Mouse (Mus musculus): ENCODE measurements around the gene Setd7. TPM values are rescaled to one million over a fixed set of nuclear protein-coding genes. Genes with fewer than 3 reads are reported as not detected.
A peak's percentile ranks its signal among the peaks of the same experiment; 100 is the strongest.

Setd7 gene
- total RNA-seq, 1 experiment from 2014 or later = 52.6 TPM

DNA sequence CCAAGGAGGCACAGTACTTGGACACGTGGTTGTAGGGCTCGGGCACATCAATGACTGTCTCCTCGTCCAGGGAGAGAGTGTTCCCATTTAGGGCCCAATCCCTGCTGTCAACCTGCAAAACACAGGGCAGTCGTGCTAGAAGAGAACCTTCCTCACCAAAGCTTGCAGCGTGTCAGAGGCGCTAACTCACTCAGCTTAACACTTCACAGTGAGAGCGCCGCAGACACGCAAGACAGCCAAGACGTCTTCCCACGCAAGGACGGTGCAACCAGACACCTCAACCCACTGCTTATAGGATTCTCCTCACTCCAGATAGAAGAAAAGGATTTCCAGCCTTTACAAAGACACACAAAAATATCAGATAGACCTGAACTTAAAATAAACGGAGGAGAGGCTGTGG, 33.8 kb downstream of the Setd7 start:
- no peak for ATAC-seq (ENCODE audit: extremely low read depth, insufficient number of reproducible peaks, low FRiP score, poor library complexity, severe bottlenecking)

DNA sequence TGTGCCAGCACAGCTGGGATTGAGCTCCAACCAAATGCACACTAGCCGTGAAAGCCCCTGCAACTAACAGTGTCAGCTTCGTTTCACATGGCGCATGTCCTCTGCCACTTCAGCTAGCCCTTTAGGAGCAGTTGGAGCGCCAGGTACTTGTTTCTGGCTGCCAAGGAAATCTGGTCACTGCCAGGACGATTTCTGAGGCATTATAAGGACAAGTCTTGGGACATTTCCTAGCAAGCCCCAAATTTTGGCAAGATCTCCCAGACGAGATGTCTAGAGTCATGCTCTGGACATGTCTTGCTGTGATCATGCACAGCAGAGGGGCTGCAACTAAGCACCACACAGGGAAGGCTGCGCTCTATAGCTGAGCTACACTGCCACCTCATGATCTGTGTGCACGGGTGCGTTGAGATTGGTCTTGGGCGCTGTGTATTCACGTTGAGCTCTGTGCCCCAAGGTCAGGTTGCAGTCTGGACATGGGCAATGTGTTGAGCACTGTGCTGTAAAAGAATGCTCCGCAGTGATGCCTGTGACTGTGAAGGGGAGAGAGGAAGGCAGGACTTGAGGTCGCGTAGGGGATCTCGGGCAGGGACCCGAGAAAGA, 35.4 kb downstream of the Setd7 start:
- ATAC-seq (ENCODE audit: extremely low read depth, insufficient number of reproducible peaks, low FRiP score, poor library complexity, severe bottlenecking) = no peak

DNA sequence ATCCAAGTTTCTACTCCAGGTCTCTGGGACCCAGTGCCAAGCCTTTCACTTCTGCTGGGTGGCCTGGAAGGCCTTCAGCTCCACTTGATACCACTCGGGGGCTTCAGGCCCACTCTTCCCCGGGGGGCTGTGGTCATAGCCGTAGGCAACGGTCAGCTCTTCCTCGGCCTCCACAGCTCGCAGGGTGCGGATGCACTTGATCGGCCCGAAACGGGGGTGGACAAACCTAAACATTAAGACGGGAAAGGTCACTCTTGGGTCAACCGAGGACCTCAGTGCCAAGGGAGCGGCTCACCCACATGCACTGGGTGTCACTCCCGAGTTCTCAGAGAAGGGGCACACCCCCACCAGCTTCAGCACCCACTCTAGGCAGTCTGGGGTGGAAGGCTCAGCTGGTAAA, 39.4 kb downstream of the Setd7 start:
- no peak for ATAC-seq (ENCODE audit: extremely low read depth, insufficient number of reproducible peaks, low FRiP score, poor library complexity, severe bottlenecking)

DNA sequence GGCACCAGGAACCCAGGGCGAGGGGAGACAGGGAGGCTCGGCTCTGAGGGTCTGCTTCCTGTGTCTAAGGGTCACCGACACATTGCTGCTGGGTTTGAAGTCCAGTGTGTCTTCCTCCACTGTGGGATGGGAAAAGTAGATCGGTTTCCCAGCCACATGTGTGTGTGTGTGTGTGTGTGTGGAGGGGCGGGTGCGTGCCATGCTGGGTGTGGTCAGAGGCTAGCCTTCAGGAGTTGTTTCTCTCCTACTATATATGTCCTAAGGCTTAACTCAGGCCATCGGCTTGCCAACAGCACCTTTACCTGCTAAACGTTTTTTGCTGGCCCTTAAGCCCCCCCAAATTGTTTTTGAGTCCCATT, 41.9 kb downstream of the Setd7 start:
- no peak for ATAC-seq (ENCODE audit: extremely low read depth, insufficient number of reproducible peaks, low FRiP score, poor library complexity, severe bottlenecking)

DNA sequence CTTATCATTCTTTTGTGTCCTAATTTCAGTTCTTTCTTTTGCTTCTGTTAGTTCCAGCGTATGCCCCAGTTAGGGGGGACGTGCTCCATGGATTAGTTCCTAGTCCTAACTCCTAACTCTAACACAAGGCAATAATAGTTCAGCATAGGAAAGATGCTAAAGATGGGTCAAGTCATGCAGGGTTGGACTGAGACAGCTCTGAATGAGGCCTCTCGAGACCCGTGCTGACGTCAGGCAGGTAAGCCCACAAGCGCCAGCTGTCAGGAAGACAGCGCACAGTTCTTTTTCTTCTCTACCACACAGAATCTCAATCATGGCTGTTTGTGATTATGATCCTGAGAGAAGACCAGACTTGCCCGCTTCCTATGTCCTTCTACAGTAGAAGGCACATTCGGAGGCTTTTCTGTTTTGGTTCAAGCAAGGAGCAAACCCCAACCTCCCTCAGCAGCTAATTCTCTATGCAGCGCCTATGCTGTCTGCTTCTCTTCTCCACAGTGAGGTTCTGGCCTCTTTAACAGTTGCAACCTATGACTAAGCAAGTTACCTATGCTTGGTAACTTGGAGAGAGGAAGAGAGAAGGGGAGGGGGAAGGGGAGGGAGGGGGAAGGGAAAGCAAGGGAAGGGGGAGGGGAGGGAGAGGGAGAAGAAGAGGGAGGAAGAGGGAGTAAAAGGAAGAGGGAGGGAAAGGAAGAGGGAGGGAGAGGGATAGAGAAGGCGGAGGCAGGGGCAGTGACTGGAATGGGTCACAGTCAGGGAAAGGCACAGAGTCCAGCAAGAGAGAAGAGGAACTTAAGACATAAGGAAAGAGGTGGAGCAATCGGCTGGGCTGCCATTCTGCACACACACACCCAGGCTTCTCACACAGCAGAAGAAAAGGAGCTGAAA, 42.6 kb downstream of the Setd7 start:
- ATAC-seq (ENCODE audit: extremely low read depth, insufficient number of reproducible peaks, low FRiP score, poor library complexity, severe bottlenecking) = peak; percentile 83

DNA sequence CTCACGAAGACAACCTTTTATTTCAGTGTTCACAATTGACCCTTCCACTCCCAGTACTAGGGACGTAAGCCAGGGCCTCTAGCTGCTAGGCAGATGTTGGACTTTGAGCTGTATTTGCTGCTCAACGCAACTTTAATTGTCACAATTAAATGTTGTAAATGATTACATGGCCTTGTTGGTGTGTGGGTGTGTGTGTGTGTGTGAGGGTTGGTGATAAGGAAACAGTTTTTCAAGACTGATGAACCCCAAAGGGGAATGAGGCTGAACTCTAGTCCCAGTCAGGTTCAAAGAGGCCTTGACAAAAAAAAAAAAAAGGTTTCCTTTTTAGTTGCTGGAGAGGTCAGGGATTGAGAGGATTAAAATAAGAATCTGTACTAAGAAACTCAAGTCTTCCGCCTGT, 43.2 kb downstream of the Setd7 start:
- no peak for ATAC-seq (ENCODE audit: extremely low read depth, insufficient number of reproducible peaks, low FRiP score, poor library complexity, severe bottlenecking)

DNA sequence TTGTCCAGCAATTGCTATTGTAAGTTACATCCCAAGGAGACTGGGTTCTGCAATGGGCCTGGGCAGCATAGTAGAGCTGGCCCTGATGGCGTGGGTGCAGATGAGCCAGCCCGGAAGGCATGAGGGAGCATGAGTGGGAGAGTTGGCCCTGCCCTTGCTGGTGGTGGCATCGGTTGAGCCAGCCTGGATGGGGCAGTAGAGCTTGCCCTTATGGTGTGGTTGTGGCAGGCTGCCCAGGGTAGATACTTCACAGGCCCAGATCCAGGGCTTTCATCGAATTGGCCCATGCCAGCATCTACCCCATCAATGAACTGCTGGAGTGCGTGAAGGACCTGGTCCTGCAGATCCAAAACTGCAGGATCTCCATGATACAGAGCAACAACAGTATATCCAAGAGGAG, 48.7 kb downstream of the Setd7 start:
- no peak for ATAC-seq (ENCODE audit: extremely low read depth, insufficient number of reproducible peaks, low FRiP score, poor library complexity, severe bottlenecking)

DNA sequence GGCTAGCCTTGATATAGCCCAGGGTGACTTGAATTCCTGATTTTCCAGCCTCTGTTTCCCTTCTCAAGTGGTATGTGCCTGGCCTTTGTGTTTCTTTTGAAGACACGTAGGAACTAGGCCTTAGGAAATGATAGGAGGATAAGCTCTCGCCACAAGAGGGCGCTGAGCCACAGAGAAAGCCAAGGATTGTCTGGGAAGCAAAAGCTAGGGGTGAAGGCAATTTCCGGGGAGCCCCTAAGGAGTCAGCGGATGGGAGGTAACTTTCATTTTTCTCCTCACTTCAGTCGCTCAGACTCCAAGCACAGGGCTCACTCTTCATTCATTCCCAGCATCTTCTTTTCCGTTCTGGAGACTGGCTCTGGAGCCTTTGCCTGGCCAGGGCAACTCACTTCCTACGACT, 49.8 kb downstream of the Setd7 start:
- peak; percentile 69; the same call in 1 of the 2 replicates for ATAC-seq (ENCODE audit: extremely low read depth, insufficient number of reproducible peaks, low FRiP score, poor library complexity, severe bottlenecking)

DNA sequence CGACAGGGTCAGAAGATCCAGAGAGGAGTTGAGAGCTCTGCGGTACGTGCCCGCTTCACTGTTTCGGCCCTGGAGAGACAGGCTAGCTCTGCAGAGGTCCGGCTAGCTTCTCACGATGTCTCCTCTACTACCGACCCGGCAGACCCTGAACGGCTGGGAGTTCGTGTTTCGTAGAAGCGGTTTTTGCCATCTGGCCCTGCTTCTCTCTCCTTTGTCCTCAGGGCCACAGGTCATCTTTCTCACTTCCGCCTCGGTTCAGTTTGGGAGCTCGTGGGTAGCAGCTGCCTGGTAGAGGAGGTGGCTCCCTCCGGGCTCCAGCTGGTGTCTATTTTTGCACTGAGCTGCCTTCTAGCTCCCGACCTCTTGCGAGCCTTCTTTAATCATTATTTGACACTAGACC, 55.2 kb downstream of the Setd7 start:
- no peak for ATAC-seq (ENCODE audit: extremely low read depth, insufficient number of reproducible peaks, low FRiP score, poor library complexity, severe bottlenecking)

DNA sequence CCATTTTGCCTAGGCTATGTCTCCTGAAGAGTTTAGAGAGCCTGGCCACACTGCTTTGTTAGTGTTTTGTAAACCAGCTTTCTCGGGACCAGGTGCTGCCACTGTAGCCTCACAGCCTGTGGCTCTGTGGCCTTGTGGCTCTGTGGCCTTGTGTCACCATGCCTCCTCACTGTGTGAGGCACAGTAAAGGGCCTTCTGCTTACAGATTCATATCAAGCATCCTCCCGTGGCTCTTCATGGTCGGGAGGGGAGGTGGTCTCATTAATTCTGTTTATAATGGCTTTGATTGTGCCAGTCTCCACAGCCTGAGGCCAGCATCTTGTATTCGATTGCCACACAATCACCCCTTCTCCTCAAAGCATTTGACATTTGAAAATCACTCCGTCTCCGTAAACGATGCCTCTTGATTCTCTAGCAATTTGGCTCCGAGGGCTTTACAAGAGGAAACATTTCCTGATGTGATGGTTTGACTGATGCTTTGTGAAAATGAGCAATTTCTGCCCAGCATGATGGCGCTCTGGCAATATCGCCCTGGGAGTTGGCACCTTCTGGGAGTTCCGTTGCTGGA, 56.2 kb downstream of the Setd7 start:
- ATAC-seq (ENCODE audit: extremely low read depth, insufficient number of reproducible peaks, low FRiP score, poor library complexity, severe bottlenecking) = no peak

DNA sequence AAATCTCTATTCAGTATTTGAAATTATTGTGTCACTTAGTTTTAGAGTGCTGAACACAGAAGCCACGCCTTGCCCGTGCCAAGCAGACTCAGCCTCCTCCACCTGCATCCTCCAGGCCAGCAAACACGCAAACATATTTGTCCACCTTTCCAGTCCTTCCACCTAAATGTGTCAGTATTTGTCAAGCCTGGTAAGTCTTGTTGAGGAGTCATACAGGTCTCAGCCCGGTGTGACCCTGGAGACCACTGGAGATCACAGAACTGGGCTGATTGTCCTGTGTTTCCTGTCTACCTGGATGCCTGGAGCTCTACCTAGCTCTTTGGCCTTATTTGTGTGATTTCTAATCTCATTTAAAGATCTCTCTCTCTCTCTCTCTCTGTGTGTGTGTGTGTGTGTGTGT, 60.8 kb downstream of the Setd7 start:
- ATAC-seq (ENCODE audit: extremely low read depth, insufficient number of reproducible peaks, low FRiP score, poor library complexity, severe bottlenecking) = no peak

DNA sequence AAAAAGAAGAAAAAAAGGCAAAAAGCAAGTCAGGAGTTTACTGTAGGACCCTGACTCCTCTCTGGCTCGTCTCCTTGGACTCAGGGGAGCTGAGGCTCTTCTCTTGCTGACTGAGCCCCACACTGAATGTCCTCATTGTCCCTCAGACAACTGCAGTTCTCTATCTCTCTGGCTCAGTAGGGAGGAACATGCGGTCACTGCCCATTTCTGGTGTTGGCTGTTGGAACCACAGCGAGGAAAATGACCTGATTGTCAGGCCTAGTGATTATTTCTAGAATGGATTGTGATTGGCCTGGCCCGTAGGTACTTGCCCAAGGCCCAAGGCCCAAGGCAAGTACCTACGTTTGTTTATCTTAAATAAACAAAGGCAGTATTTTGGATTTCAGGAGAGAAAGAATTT, 62.0 kb downstream of the Setd7 start:
- no peak for ATAC-seq (ENCODE audit: extremely low read depth, insufficient number of reproducible peaks, low FRiP score, poor library complexity, severe bottlenecking)

DNA sequence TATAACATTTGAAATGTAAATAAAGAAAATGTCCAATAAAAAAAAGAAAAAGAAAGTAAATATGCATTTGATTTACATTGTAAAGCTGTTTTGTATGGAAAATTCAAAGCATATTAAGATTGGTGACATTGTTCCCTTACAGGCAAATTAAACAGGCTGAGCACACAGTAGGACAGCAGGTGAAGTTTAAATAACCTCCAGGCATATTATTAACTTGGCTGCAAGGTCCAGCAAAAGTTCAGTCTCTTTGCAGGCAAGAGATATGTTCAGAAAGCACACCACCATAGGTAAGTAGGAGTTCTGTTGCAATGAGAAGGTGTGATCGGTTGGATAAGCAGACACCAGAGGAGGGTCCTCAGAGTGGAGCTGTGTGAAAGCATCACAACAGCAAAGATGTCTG, 62.7 kb downstream of the Setd7 start:
- ATAC-seq (ENCODE audit: extremely low read depth, insufficient number of reproducible peaks, low FRiP score, poor library complexity, severe bottlenecking) = no peak

DNA sequence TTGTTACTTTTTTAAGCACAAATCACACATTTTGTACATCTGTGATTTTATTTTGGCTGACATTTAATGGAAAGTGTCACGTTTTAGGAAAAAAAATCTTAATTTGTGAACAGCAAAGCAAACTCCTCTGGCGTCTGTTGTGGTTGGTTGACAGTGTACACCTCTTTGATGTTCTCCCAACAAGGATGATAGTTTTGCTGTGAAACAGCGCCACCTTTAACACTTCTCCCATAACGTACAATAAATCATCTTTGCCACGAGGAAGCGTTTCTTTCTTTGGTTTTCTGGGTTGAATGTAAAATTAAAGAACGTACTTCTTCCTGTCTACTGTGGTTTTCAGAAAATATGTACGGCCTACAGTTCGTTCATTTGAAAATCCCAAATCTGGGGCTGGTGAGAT, 65.0 kb downstream of the Setd7 start:
- no peak for ATAC-seq (ENCODE audit: extremely low read depth, insufficient number of reproducible peaks, low FRiP score, poor library complexity, severe bottlenecking)

DNA sequence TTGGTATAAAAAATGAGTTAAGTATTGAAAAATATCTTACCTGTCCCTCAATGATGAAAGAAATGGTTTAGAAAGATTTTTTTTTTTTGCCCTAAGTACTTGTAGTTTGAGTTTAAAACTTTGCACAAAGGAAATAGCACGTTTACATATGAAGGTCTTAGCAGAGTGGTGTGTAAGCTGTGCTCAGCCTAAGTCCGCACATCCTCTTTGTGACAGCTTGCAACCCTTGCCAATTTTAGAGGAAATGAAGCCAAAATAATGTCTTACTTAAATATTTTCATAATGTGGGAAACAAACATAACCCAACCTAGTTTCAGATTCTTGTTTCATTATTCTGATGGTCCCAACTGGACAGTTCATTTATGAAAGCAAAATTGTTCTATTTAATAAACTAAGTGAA, 66.2 kb downstream of the Setd7 start:
- ATAC-seq (ENCODE audit: extremely low read depth, insufficient number of reproducible peaks, low FRiP score, poor library complexity, severe bottlenecking) = no peak

DNA sequence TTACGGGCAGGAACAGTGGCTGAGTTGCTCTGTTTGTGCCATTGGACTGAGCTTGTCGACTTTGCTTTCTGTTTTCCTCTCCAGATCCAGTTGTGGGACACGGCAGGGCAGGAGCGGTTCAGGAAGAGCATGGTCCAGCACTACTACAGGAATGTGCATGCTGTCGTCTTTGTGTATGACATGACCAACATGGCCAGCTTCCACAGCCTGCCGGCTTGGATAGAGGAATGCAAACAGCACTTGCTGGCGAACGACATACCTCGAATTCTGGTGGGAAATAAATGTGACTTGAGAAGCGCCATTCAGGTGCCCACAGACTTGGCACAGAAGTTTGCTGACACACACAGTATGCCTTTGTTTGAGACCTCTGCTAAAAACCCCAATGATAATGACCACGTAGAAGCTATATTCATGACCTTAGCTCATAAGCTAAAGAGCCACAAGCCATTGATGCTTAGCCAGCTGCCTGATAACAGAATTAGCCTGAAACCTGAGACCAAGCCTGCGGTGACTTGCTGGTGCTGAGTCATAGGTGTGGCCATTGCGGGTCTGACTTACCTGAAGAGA, 67.3 kb downstream of the Setd7 start:
- ATAC-seq (ENCODE audit: extremely low read depth, insufficient number of reproducible peaks, low FRiP score, poor library complexity, severe bottlenecking) = no peak

DNA sequence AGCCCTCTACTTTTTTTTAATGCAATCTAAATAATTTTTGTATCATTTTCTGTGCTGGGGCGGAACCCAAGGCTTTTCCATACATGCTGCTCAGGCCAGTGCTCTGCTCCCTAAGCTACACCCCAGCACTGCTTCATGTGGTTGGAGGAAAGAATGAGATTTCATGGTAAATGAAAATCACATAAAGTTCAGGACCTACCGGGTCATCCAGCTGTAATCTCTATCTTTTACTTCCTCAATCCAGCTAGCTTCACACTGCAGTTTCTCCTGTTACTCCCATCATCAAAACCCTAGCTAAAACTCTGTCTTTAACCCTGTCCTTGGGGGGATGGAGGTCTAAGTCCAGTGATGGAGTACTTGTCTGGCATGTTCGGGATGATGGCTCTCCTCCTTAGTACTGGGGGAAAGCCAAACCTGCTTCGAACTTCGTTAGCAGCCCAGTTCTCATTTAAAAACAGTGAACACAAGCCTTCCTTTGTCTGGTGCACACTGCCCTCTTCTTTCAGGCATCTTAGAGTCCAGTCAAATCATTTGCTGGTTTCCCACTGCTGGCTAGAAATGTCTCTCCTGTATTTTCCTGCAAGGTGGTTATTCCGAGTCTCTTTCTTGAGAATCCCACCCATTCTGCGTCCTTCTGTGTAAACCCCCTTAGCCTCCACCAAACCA, 70.5 kb downstream of the Setd7 start:
- no peak for ATAC-seq (ENCODE audit: extremely low read depth, insufficient number of reproducible peaks, low FRiP score, poor library complexity, severe bottlenecking)

DNA sequence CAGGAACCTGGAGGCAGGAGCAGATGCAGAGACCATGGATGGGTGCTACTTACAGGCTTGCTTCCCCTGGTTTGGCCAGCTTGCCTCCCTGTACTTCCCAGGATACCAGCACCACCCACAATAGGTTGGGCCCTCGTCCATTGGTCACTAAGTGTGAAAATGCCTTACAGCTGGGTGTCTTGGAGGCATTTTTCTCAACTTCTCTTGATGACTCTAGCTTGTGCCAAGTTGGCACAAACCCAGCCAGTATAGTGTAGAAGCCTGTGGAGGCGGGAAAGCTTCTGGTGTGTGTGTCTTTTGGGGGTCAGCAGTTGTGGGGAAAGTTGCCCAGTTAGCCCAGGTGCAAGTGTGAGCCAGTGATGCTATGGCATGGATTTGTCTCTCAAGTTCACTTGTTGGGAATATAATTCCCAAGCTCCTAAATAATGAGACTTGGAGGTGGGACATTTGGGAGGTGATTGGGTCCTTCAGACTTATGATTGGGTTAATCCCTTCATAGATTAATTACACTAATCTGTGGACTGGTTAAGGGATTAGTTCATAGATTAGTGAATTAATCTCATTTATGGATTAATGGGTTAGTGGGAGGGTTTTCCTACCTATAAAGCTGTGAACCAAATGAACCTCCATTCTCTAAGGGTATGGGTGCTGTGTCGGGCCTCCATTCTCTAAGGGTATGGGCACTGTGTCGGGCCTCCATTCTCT, 74.0 kb downstream of the Setd7 start:
- ATAC-seq (ENCODE audit: extremely low read depth, insufficient number of reproducible peaks, low FRiP score, poor library complexity, severe bottlenecking) = no peak

DNA sequence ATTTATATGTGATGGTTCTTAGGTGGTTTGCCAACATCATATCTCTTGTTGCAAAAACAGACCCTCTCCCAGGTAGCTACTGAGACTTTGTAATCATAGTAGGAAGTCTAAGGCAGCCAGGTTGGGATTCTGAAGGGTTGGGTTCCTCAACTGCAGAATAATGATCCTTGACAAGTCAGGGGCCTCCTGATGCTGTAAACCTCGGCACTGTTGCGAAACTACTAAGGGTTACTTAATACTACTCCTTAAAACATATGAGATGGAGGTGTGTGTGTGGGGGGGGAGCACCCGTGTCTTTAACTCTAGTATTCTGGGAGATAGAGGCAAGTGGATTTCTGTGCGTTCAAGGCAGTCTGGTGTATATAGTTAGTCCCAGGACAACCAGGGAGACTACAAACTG, 75.3 kb downstream of the Setd7 start:
- no peak for ATAC-seq (ENCODE audit: extremely low read depth, insufficient number of reproducible peaks, low FRiP score, poor library complexity, severe bottlenecking)
